In the genomic region with DNA sequence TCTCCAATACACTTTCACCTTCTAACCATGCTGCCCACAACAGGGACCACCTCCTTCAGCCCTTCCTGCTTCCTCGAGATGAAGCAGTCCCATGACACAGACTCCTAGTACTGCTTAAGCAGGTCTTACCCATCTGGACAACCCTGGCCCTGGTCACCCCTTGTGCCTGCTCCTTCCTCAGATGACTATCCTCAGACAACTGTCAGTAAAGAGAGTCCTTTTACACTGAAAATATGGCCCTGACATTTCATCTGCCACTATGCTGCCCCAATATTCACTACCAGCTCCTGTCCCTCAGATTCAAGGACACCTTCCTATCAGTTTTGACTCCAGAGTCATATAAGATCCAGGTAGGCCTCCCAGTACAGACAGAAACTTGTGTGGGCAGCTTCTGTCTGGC, we compare ENCODE assay signal across 15 mouse cellular contexts.
"Had no signal": no experiment of that assay in that cellular context is flagged by ENCODE, and none has a peak within 500 bp of the region (broad histone marks: within the 10 kb centered on the region; RNA-seq: fewer than 3 reads in every experiment).

No protein-coding gene starts in this region.

- H3K27ac ChIP-seq: neural tube, embryonic 15.5 days; stomach, embryonic 15.5 days; stomach, postnatal 0 days had no signal

- H3K4me3 ChIP-seq: neural tube, embryonic 15.5 days; stomach, embryonic 15.5 days had no signal

- DNase-seq: retina, postnatal 1 day; right cerebral cortex, adult 18-20 months; right cerebral cortex, postnatal 14 days; right cerebral cortex, postnatal 25 days; right cerebral cortex, postnatal 4 days; spleen, adult 18-20 months; thymus, adult 18-20 months; thymus, adult 2 months; thymus, postnatal 14 days; thymus, postnatal 25 days; thymus, postnatal 36 days; thymus, postnatal 4 days had no signal
